Mouse (Mus musculus) liver, embryonic 16.5 days (tissue): ENCODE results near the gene Akt2. TPM values are rescaled to one million over a fixed set of nuclear protein-coding genes. Genes with fewer than 3 reads are reported as not detected.

Experiments
- ATAC-seq: fragments of 200-750 bp; cut with Nextera tagmentation; 2 replicates; pipeline ENCODE4 v1.8.0; 2017; ENCODE audit warnings: low read depth, mild to moderate bottlenecking, moderate number of reproducible peaks, moderate library complexity
- H3K27ac ChIP-seq: fragments of 300-500 bp; sonication (generic); 2 replicates; pipeline ENCODE4 v1.5.1; 2014; ENCODE audit warnings: mild to moderate bottlenecking, low read length
- H3K27me3 ChIP-seq: fragments of 300-500 bp; sonication (generic); 2 replicates; pipeline ENCODE4 v1.6.1; 2014; ENCODE audit warnings: low read depth, low read length, mixed read lengths; ENCODE audit not compliant: control insufficient read depth, insufficient read depth
- H3K36me3 ChIP-seq: fragments of 300-500 bp; sonication (generic); 2 replicates; pipeline ENCODE4 v1.6.1; 2014; ENCODE audit warnings: mild to moderate bottlenecking; ENCODE audit not compliant: control insufficient read depth, insufficient read depth
- H3K4me1 ChIP-seq: fragments of 300-500 bp; sonication (generic); 2 replicates; pipeline ENCODE4 v1.6.1; 2014; ENCODE audit warnings: low read depth, low read length, mixed read lengths; ENCODE audit not compliant: control insufficient read depth
- H3K4me2 ChIP-seq: fragments of 300-500 bp; sonication (generic); 2 replicates; pipeline ENCODE4 v1.6.1; 2014; ENCODE audit warnings: low read depth, low read length, mixed read lengths
- H3K4me3 ChIP-seq: fragments of 300-500 bp; sonication (generic); 2 replicates; pipeline ENCODE4 v1.5.1; 2014; ENCODE audit warnings: low read depth, mild to moderate bottlenecking, low read length
- H3K9ac ChIP-seq: fragments of 300-500 bp; sonication (generic); 2 replicates; pipeline ENCODE4 v1.6.1; 2014; ENCODE audit warnings: low read depth, low read length
- H3K9me3 ChIP-seq: fragments of 300-500 bp; sonication (generic); replicated peaks from 2 replicates; pipeline ENCODE4 v1.6.1; 2016; ENCODE audit warnings: low read length; ENCODE audit not compliant: control insufficient read depth
- WGBS: fragments of 180-500 bp; shearing (Covaris S2); extraction: QIAGEN DNeasy Blood & Tissue Kit; methylation state at CpG from one replicate; pipeline ENCODE4 v1.1.7; 2014; ENCODE audit not compliant: insufficient replicate concordance; 5-methylcytosine and 5-hydroxymethylcytosine counted together
- polyA plus RNA-seq: library from polyadenylated mRNA; unstranded; fragments of >200 nt; fragmentation: Nextera tagmentation; extraction: Ambion mirVana; gene quantifications from 2 replicates; pipeline ENCODE4 v1.2.1, GENCODE M21; 2015

Gene Akt2
- polyA plus RNA-seq, 1 experiment from 2014 or later: 26.3 TPM

DNA sequence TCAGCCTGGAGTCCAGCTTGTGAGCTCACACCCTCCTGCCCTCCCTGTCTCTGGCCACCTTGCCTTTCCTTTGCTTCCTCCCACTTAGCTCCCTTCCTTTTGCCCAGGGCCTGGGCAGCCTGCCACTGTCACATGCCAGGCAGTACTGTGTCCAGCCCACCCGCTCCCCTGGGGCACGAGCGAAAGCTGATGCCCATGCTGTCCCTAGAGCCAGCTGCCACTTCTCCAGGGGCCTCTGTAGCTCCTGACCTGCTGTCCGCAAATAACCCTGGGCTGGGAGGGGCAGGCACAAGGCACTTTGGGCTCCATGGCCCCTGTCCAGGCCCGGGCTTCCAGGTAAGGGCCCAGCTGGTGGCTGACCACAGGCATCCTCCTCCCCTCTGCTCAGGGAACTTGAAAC lies 16.2 kb downstream of the Akt2 start:
- H3K4me1 ChIP-seq: peaks cover 44% of the 10 kb centered on the region
- H3K4me3 ChIP-seq: no peak overlapping the region
- no peak overlapping the region for H3K9ac ChIP-seq
- H3K4me2 ChIP-seq: no peak overlapping the region
- no peak for ATAC-seq
- no peak overlapping the region for H3K27ac ChIP-seq
- H3K27me3 ChIP-seq: no peaks in the 10 kb centered on the region
- WGBS: 77% methylated on average over 5 of the region's 5 CpGs
- H3K36me3 ChIP-seq: peaks cover 10% of the 10 kb centered on the region
- H3K9me3 ChIP-seq: no peaks in the 10 kb centered on the region

- no peak overlapping the region for H3K27ac ChIP-seq
- no peak overlapping the region for H3K4me2 ChIP-seq
- no peak overlapping the region for H3K9ac ChIP-seq
- no peak for ATAC-seq
- no peaks in the 10 kb centered on the region for H3K27me3 ChIP-seq
- peaks cover 41% of the 10 kb centered on the region for H3K4me1 ChIP-seq
- H3K36me3 ChIP-seq: peaks cover 10% of the 10 kb centered on the region
- 65% methylated on average over 3 of the region's 3 CpGs for WGBS
- no peak overlapping the region for H3K4me3 ChIP-seq
- no peaks in the 10 kb centered on the region for H3K9me3 ChIP-seq
These were observed 16.8 kb downstream of the Akt2 start for GRCm38 (mm10) chr7:27608130-27608529.

DNA sequence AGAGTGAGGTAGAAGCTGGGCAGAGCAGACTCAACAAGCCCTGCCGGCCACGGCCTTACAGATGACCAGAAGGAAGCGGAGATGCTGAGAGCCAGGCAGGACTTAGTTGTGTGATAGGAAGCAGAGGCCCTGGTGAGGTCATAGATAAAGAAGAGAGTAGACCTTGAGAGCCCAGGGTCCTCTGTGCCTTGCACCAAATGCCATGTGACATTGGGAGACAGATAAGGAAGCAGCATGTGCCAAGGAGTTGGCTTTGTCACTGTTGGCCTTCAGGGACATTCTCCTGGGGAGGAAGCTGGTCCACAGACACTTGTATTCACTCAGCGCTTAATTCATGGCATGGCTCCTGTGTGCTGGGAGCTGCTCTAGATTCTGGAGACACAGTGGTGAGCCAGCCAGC lies 17.9 kb downstream of the Akt2 start:
- H3K27me3 ChIP-seq: no peaks in the 10 kb centered on the region
- H3K9me3 ChIP-seq: no peaks in the 10 kb centered on the region
- peaks cover 39% of the 10 kb centered on the region for H3K4me1 ChIP-seq
- peaks cover 10% of the 10 kb centered on the region for H3K36me3 ChIP-seq
- no peak for ATAC-seq
- H3K4me2 ChIP-seq: no peak overlapping the region
- 60% methylated on average over 4 of the region's 4 CpGs for WGBS
- no peak overlapping the region for H3K27ac ChIP-seq
- no peak overlapping the region for H3K9ac ChIP-seq
- H3K4me3 ChIP-seq: no peak overlapping the region

GRCm38 (mm10) chr7:27609688-27610087 lies 18.3 kb downstream of the Akt2 start:
- 52% methylated on average over 2 of the region's 2 CpGs for WGBS
- H3K27ac ChIP-seq: no peak overlapping the region
- no peaks in the 10 kb centered on the region for H3K9me3 ChIP-seq
- no peak overlapping the region for H3K4me3 ChIP-seq
- no peaks in the 10 kb centered on the region for H3K27me3 ChIP-seq
- H3K4me1 ChIP-seq: peaks cover 35% of the 10 kb centered on the region
- ATAC-seq: no peak
- peaks cover 10% of the 10 kb centered on the region for H3K36me3 ChIP-seq
- H3K4me2 ChIP-seq: no peak overlapping the region
- H3K9ac ChIP-seq: no peak overlapping the region

GRCm38 (mm10) chr7:27610370-27610769 lies 19.0 kb downstream of the Akt2 start:
- Histone ChIP-seq H3K9ac (no peak overlapping the region), H3K27ac (no peak overlapping the region), H3K4me2 (no peak overlapping the region), H3K36me3 (peaks cover 10% of the 10 kb centered on the region), H3K27me3 (no peaks in the 10 kb centered on the region), H3K9me3 (no peaks in the 10 kb centered on the region), H3K4me3 (no peak overlapping the region), H3K4me1 (peaks cover 28% of the 10 kb centered on the region)
- ATAC-seq: no peak
- 76% methylated on average over 3 of the region's 3 CpGs for WGBS

- Histone ChIP-seq H3K4me2 (no peak overlapping the region), H3K9me3 (no peaks in the 10 kb centered on the region), H3K4me1 (peaks cover 25% of the 10 kb centered on the region), H3K27me3 (no peaks in the 10 kb centered on the region), H3K4me3 (no peak overlapping the region), H3K27ac (no peak overlapping the region), H3K9ac (no peak overlapping the region), H3K36me3 (peaks cover 10% of the 10 kb centered on the region)
- WGBS: 84% methylated on average over 5 of the region's 5 CpGs
- ATAC-seq: no peak
These were observed 19.5 kb downstream of the Akt2 start for GRCm38 (mm10) chr7:27610871-27611270.

DNA sequence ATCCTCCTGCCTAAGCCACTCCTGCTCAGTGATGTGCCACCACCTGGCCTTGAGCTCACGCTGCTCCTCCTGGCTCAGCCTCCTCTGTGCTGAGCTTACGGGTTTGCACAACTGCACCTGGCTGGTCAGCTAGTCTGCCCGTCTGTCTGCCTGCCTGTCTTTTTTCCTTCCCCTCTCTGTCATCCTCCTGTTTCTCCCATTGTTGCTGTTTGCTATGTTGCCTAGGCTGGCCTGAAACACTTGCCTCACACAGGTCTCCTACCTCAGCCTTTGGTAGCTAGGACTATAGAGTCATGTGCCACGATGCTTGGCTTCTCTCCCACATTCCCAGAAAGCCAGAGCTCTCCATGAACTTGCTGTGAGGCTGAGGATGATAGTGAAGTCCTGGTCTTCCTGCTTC lies 21.6 kb downstream of the Akt2 start:
- Histone ChIP-seq H3K9ac (no peak overlapping the region), H3K4me3 (no peak overlapping the region), H3K27me3 (no peaks in the 10 kb centered on the region), H3K36me3 (peaks cover 17% of the 10 kb centered on the region), H3K27ac (no peak overlapping the region), H3K4me2 (no peak overlapping the region), H3K9me3 (no peaks in the 10 kb centered on the region), H3K4me1 (peaks cover 7% of the 10 kb centered on the region)
- 67% methylated on average over 4 of the region's 4 CpGs for WGBS
- no peak for ATAC-seq

GRCm38 (mm10) chr7:27613751-27614499 lies 22.6 kb downstream of the Akt2 start:
- Histone ChIP-seq H3K4me3 (no peak overlapping the region), H3K9ac (no peak overlapping the region), H3K4me2 (no peak overlapping the region), H3K9me3 (no peaks in the 10 kb centered on the region), H3K27ac (no peak overlapping the region), H3K27me3 (no peaks in the 10 kb centered on the region), H3K4me1 (peaks cover 7% of the 10 kb centered on the region), H3K36me3 (peaks cover 17% of the 10 kb centered on the region)
- no peak for ATAC-seq
- WGBS: 80% methylated on average over 8 of the region's 8 CpGs

DNA sequence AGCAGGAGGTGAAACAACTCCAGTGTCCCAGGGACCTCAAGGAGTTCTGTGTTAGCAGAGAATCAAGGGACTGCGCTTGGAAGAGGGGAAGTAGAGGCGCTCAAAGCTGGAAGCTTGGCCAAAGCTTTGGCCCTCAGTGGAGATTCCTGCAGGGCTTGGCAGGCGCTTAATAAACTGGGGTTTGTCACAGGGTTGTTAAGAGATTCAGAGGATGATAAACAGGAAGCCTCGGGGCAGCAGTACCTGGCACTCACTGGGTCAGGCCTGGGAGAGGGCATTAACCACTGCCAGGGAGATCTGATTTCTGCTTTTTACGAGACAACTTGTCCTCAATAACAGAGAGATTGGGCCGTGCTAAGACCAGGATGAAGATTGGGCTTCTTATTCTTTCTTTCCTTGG lies 29.7 kb downstream of the Akt2 start:
- H3K4me3 ChIP-seq: no peak overlapping the region
- H3K36me3 ChIP-seq: peaks cover 25% of the 10 kb centered on the region
- H3K9me3 ChIP-seq: no peaks in the 10 kb centered on the region
- H3K27ac ChIP-seq: no peak overlapping the region
- no peaks in the 10 kb centered on the region for H3K27me3 ChIP-seq
- H3K4me2 ChIP-seq: no peak overlapping the region
- 74% methylated on average over 6 of the region's 6 CpGs for WGBS
- no peak for ATAC-seq
- no peaks in the 10 kb centered on the region for H3K4me1 ChIP-seq
- no peak overlapping the region for H3K9ac ChIP-seq
